Mouse (Mus musculus) liver, adult 2 months (tissue): ENCODE measurements around the gene Sbno2. TPM values are rescaled to one million over a fixed set of nuclear protein-coding genes. Genes with fewer than 3 reads are reported as not detected.

Source experiments
- DNase-seq: peaks from one replicate; pipeline ENCODE4 v3.0.0-alpha.2; 2011; ENCODE audit warnings: low read depth, low spot score; ENCODE audit errors: extremely low read depth
- H3K27ac ChIP-seq: fragments of 200-500 bp; replicated peaks from 2 replicates; pipeline ENCODE4 v1.5.1; 2012; ENCODE audit warnings: low read depth, mild to moderate bottlenecking, control low read depth, inconsistent platforms, low read length; ENCODE audit not compliant: insufficient read depth
- H3K27me3 ChIP-seq: fragments of 200-500 bp; 2 replicates; pipeline ENCODE4 v1.6.1; 2012; ENCODE audit warnings: mild to moderate bottlenecking, moderate library complexity, low read length, inconsistent platforms; ENCODE audit not compliant: control insufficient read depth, insufficient read depth
- H3K36me3 ChIP-seq: fragments of 200-500 bp; 2 replicates; pipeline ENCODE4 v1.6.1; 2012; ENCODE audit warnings: low read length, inconsistent platforms; ENCODE audit not compliant: control insufficient read depth, insufficient read depth
- H3K4me1 ChIP-seq: fragments of 200-500 bp; 2 replicates; pipeline ENCODE4 v1.6.1; 2011; ENCODE audit warnings: low read length; ENCODE audit not compliant: control insufficient read depth, insufficient read depth
- H3K4me3 ChIP-seq: fragments of 200-500 bp; 2 replicates; pipeline ENCODE4 v1.5.1; 2011; ENCODE audit warnings: low read depth, mild to moderate bottlenecking, control low read depth, low read length, moderate library complexity; ENCODE audit not compliant: insufficient read depth
- H3K79me2 ChIP-seq: fragments of 200-500 bp; 2 replicates; pipeline ENCODE4 v1.6.1; 2012; ENCODE audit warnings: inconsistent platforms, mild to moderate bottlenecking, low read length, moderate library complexity; ENCODE audit not compliant: control insufficient read depth, insufficient read depth
- H3K9ac ChIP-seq: fragments of 200-500 bp; 2 replicates; pipeline ENCODE4 v1.6.1; 2012; ENCODE audit warnings: low read depth, mild to moderate bottlenecking, control low read depth, inconsistent platforms, low read length
- CTCF ChIP-seq: fragments of 200-500 bp; IDR thresholded peaks from 2 replicates; pipeline ENCODE4 v1.5.1; 2011; ENCODE audit warnings: low read depth, low read length, control low read depth
- POLR2A ChIP-seq: fragments of 200-500 bp; IDR thresholded peaks from 2 replicates; pipeline ENCODE4 v1.6.1; 2011; ENCODE audit warnings: low read length, control low read depth; ENCODE audit not compliant: insufficient read depth; ENCODE audit errors: extremely low read depth
- WGBS: fragments of 180-500 bp; shearing (Covaris S2); methylation state at CpG from one replicate; pipeline ENCODE4 v1.1.7; 2018; 5-methylcytosine and 5-hydroxymethylcytosine counted together
- polyA plus RNA-seq: library from polyadenylated mRNA; depleted of rRNA; stranded (reverse); fragments of >200 nt; gene quantifications from 2 replicates; pipeline ENCODE4 v1.2.3, GENCODE M21; 2012; rRNA removed
- total RNA-seq: library from RNA; depleted of rRNA; stranded (reverse); fragments of >200 nt; gene quantifications from 2 replicates; pipeline ENCODE4 v1.2.3, GENCODE M21; 2014; rRNA removed

The Sbno2 gene
- 8.9 and 11.8 TPM in 2 replicates for total RNA-seq
- polyA plus RNA-seq: 19.2 and 25.9 TPM in 2 replicates

GRCm38 (mm10) chr10:80105460-80105859 is at the start of gene Sbno2:
TSS of gene Sbno2 (minus strand) at chr10:80105571.
- H3K4me3 ChIP-seq: no peak within 1 kb of the TSS
- H3K4me1 ChIP-seq: peaks cover 9% of the 10 kb centered on the region
- DNase-seq: no peak

GRCm38 (mm10) chr10:80154384-80154783 is 49.0 kb upstream of the Sbno2 start:
- Histone ChIP-seq H3K27ac (peak overlapping the region; percentile 43), H3K4me3 (no peak overlapping the region), H3K36me3 (peaks cover 27% of the 10 kb centered on the region), H3K4me1 (peaks cover 32% of the 10 kb centered on the region), H3K9ac (peak overlapping the region; percentile 57), H3K27me3 (no peaks in the 10 kb centered on the region), H3K79me2 (peaks cover 29% of the 10 kb centered on the region)
- DNase-seq: no peak
- 87% methylated on average over 7 of the region's 7 CpGs for WGBS
- TF ChIP-seq POLR2A (no peak), CTCF (no peak)

More at GRCm38 (mm10) chr10:80105460-80105859, at the start of gene Sbno2:
- H3K27ac ChIP-seq: no peak within 1 kb of the TSS
- H3K36me3 ChIP-seq: no peaks in the 10 kb centered on the region
- no peak within 1 kb of the TSS for H3K9ac ChIP-seq
- TF ChIP-seq POLR2A (no peak), CTCF (no peak)
- peaks cover 11% of the 10 kb centered on the region for H3K79me2 ChIP-seq
- H3K27me3 ChIP-seq: no peaks in the 10 kb centered on the region
- 85% methylated on average over 5 of the region's 5 CpGs for WGBS

DNA sequence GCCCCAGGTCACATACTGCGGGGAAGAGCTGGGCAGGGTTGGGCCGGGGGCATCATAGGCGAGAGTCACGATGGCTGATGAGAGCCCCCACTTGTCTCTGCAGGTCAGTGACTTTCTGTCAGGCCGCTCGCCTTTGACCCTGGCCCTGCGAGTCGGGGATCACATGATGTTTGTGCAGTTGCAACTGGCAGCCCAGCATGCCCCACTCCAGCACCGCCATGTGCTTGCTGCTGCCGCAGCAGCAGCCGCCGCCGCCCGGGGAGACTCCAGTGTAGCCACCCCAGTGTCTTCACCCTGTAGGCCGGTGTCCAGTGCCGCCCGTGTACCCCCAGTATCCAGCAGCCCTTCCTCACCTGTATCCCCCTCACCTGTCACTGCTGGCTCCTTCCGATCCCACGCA is 48.3 kb upstream of the Sbno2 start:
- Histone ChIP-seq H3K79me2 (peaks cover 29% of the 10 kb centered on the region), H3K4me1 (peaks cover 26% of the 10 kb centered on the region), H3K27me3 (no peaks in the 10 kb centered on the region), H3K27ac (peak overlapping the region; percentile 90), H3K9ac (peak overlapping the region; percentile 90), H3K36me3 (peaks cover 27% of the 10 kb centered on the region), H3K4me3 (peak overlapping the region; percentile 82; the same call in 1 of the 2 replicates)
- DNase-seq: peak; percentile 85
- WGBS: 24% methylated on average over 19 of the region's 19 CpGs
- TF ChIP-seq CTCF (no peak), POLR2A (no peak)

DNA sequence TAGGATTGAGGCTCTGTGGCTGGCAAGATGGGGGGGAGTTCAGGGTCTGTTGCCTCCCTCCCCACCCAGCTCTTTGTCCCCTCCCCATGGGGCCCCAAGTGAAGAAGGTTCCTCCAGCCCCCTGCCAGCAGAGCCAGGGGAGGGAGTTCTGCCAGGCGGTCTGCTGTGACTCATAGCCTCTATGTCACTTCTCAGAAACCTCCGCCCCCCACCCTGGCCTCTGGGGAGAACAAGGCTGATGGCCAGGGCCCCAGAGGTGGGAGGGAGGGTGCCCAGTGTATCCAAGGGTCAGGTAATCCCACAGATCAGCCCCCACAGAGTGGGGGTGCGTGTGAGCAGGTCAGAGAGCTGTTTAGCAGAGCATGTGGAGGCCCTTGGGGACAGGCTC is 47.5 kb upstream of the Sbno2 start:
- Histone ChIP-seq H3K36me3 (peaks cover 27% of the 10 kb centered on the region), H3K4me1 (peaks cover 22% of the 10 kb centered on the region), H3K27ac (peak overlapping the region; percentile 90), H3K27me3 (no peaks in the 10 kb centered on the region), H3K4me3 (peak overlapping the region; percentile 82; the same call in 1 of the 2 replicates), H3K79me2 (peaks cover 29% of the 10 kb centered on the region), H3K9ac (peak overlapping the region; percentile 90)
- no peak for DNase-seq
- TF ChIP-seq POLR2A (no peak), CTCF (no peak)
- 11% methylated on average over 3 of the region's 3 CpGs for WGBS

- 9% methylated on average over 15 of the region's 15 CpGs for WGBS
- TF ChIP-seq POLR2A (0 out of 2 replicates have a peak, but pooled peaks have one; percentile 11), CTCF (no peak)
- H3K4me3 ChIP-seq: peak overlapping the region; percentile 82
- peak overlapping the region; percentile 90 for H3K27ac ChIP-seq
- peaks cover 29% of the 10 kb centered on the region for H3K79me2 ChIP-seq
- H3K36me3 ChIP-seq: peaks cover 27% of the 10 kb centered on the region
- peak; percentile 61 for DNase-seq
- H3K27me3 ChIP-seq: no peaks in the 10 kb centered on the region
- peaks cover 26% of the 10 kb centered on the region for H3K4me1 ChIP-seq
- H3K9ac ChIP-seq: peak overlapping the region; percentile 90
These were observed 46.9 kb upstream of the Sbno2 start for GRCm38 (mm10) chr10:80152071-80152872.

GRCm38 (mm10) chr10:80151211-80152034 is 46.1 kb upstream of the Sbno2 start:
- peak; percentile 64 for DNase-seq
- Histone ChIP-seq H3K36me3 (peaks cover 20% of the 10 kb centered on the region), H3K79me2 (peaks cover 29% of the 10 kb centered on the region), H3K27me3 (no peaks in the 10 kb centered on the region), H3K4me3 (peak overlapping the region; percentile 82), H3K27ac (peak overlapping the region; percentile 90), H3K9ac (peak overlapping the region; percentile 90), H3K4me1 (peaks cover 33% of the 10 kb centered on the region)
- 0 out of 2 replicates have a peak, but pooled peaks have one; percentile 26 for TF ChIP-seq POLR2A
- TF ChIP-seq CTCF: no peak
- under 1% methylated on average over 26 of the region's 26 CpGs for WGBS
